Mouse (Mus musculus) yolk sac, embryonic 10.5 days (tissue): ENCODE results near the gene Sf1.

Experiments used
- DNase-seq: peaks from one replicate; pipeline ENCODE4 v3.0.0-alpha.2; 2017; ENCODE audit warnings: low spot score

Gene Sf1

DNA sequence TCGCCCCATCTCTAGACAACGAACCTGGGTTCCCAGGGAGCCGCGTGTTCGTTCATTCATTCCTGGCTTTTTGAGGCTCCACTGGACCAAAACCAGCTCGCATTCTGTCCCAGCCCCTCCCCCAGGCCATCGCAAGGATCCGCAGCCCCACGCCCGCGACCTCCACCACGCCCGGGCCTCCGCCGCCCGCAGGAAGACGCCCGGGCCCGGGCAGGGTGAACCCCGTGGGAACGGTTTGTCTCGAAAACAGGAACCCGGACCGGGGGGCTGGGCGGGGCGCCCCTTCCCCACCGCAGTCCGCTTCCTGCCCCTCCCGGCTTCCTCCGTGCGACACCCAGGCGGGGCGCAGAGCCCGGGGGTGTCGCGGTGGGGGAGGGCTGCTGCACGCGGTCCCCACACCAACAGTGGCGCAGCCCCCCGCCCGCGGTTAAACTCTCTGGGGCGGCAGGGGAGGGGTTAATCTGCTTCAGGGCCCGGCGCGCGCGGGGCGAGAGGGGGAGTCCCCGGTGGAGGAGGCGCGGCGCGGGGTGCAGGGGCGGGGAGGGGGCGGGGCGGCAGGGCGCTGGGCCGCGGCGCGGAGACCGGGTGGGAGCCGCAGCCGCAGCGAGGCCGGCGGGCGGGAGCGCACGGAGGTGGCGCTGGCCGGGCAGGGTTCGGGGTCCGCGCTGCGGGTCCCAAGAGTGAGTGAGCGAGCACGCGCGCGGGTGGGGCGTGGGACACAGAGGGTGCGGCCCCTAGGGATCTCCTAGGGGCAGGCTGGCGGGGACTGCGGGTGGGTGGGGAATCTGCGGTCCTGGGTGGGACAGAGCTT, 36.0 kb downstream of the Sf1 start, which contains the start of gene Rasgrp2:
Rasgrp2 (plus strand) TSS at position 56 of the 811 bp plus-strand sequence.
- DNase-seq: no peak

DNA sequence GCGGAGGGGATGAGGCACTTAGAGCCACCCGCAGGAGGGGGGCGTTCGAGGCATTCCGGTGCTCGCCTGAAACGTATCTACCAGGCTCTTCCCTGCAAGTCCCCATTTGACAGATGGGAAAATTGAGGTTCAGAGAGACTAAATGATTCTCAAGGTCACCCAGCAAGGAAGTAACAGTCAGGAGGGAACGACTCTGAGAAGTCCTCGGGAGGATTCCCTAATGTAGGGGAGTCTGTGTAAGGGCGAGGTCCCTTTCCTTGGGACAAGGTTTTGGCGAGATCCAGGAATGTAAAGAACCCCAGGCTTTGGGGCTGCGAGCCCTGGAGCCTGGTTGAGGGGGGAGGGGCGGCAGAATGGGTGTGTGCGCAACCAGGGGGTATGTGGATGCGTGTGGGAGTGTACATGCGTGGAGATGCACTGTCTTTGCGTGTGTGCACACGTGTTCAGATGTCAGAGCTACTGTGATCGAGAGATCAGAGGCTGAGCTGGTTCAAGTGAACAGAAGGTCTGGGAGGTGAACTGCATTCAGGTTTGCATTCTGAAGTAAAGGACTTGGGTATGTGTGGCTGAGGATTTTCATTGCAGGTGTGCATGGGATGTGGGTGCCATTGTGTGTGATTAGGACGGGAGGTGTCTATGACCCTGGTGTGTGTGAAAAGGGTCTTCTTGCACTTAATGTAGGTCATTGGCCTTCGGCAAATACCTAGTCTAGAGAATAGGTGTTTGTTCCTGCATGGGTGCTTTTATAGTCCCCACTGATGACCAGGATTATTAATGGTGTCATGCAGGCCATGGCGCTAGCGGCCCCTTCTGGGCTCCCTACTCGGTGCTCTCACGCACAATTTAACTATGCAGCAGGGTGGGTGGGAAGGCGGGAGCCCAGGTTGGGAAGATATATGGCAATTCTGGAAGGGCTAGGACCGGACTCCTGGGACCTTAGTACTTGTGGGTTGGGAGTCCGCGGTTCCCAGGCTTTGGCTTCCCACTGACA, 36.9 kb downstream of the Sf1 start:
- DNase-seq: no peak

DNA sequence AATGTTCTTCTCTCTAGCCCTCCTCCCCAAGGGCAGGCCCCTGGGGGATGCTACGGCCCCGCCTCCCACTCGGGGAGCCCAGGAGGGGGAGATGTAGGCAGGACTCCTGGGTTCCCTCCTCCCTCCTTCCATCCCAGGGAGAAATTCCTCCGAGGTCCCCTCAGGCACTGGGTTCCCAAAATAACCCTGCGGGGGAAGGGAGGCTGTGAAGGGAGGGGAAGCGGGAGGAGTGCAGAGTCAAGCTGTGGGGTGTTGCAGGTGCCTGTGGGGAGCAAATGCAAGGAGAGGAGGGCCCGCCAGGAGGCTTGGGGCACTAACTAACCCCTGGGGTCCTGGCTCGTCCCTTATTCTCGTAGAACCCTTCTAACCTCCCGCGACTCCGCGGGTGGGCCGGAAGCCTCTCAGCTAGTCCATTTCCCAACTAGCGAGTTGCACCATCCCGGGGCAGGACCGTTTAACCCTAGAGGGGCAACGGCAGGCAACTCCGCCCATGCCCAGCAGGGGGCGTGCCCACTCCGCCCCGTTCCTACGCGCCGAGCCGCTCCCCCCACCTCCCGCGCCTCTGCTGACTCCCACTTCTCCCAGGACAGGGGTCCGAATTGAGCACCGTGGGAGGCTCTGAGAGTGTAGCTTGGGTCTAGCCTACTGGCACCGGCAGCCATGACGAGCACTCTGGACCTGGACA, 37.8 kb downstream of the Sf1 start:
- DNase-seq: peak; percentile 79

DNA sequence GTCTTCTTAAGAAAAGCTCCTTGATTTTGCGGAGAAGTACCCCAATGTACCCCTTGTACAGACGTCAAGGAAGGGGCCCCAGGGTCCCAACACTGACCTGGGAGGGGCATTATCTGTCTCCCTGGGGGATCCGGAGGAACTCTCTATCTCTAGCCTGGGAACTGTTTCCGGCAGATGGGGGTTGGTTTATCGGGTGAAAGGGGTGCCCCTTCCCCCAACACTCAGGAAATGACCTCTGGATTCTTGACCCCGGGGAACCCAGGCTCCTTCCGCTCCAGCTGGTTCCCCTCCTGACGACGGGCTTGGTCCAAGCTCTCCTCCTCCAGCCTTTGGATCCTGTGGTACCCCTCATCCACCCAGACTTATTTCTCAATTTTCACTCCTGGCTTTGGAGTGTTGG, 38.5 kb downstream of the Sf1 start:
- no peak for DNase-seq

DNA sequence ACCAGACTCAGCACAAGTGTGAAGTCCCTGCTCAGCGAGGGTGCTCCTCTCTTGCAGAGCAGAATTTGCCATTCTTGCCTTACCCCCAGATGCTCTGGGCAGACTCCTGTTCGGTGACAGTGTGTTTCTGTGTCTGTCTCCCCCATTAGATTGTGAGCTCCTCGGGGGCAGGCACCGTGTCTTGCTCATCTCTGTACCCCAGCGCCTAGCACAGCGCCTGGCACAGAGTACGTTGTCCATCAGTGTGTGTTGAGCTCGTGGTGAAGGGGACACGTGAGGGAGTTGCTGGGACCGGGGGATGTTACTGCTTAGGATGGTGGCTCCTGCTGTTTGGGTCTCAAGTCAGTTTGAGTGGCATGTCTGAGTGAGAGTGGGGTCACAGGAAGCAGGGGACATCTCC, 40.4 kb downstream of the Sf1 start:
- DNase-seq: no peak

DNA sequence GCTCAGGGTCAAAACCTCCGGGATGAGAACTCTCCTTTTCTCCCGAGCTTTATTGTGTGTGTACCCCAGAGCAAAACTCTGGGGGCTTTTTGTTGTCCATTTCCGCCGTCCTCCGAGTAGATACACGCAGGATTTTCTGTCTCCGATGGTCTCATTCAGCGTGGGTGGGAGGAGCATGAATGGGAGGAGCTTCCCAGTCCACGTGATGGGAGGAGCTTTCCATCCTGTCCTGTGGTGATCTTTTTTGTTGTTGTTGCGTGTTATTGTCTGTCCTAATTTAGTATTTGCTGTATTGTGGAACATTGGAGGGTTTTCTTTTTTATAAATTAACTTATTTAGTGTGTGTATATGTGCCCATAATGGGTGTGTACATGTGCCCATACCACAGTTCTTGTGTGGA, 41.9 kb downstream of the Sf1 start:
- no peak for DNase-seq

DNA sequence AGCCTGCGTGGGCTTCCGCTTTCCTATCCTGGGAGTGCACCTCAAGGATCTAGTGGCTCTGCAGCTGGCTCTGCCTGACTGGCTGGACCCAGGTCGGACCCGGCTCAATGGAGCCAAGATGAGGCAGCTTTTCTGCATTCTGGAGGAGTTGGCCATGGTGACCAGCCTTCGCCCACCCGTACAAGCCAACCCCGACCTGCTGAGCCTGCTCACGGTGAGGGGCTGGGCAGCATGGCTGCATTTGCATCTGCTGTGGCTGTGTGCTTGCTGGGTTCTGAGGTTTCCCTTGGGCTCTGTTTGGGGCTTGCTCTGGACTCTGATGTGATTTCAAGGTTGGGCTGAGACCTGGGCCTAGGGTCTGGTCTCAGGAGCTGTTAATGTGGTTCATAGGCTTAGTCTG, 43.6 kb downstream of the Sf1 start:
- no peak for DNase-seq

DNA sequence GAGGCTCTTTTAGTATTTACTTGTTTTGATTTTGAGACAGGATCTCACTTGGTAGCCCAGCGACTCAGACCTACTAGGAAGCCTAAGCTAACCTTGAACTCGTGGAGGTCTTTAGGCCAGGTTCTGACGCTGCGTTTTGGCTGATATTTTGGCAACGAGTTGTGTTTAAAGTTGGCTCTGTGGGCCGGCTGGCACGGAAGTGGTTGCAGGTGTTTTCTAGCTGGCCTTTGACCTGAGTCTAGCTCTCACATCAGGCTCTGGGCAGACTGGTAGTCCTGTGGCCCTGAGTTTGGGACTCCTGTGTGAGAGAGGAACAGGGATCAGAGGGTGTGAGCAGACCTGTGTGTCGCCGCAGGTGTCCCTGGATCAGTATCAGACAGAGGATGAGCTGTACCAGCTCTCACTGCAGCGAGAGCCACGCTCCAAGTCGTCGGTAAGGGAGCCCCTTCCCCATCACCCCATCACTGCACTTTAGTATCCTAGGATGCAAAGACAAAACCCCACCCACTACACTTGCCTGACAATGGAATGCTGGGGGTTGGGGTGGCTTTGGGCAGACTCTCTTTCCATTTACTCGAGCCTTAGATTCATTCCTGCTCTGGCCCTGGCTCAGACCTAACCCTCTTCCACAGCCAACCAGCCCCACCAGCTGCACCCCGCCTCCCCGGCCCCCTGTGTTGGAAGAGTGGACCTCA, 44.5 kb downstream of the Sf1 start:
- no peak for DNase-seq

DNA sequence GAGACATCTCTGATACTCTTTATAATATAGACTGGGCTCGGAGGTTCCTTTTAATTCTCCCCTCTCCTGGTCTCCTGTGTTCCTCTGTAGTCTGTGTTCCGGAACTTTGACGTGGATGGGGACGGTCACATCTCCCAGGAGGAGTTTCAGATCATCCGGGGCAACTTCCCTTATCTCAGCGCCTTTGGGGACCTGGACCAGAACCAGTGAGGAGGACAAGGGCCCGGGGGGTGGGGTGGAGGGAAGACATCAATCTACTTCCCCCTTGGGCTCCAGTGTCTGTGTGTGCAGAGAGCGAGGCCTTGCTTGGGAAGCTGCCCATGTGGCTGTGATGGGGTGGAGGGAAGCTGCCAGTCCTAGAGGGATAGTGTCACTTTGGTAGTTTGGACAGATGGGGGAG, 45.3 kb downstream of the Sf1 start:
- no peak for DNase-seq

DNA sequence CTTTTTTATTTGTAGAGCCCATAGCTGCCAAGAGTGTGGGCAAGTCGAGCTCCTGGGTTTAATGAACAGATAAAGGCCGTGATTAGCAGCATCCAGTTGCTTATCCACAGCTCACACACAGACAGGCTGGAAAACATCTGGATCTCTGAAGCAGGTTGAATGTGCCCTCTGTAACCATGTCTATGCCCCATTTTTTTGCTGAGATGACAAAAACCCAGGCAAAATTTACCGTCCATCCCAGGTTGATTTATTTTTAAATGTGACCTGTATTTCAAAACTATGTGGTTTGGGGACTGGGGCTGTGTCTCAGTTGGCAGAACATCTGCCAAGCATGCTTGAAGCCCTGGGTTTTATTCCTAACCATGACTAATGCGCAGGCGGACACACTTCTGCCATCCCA, 45.7 kb downstream of the Sf1 start:
- DNase-seq: no peak

DNA sequence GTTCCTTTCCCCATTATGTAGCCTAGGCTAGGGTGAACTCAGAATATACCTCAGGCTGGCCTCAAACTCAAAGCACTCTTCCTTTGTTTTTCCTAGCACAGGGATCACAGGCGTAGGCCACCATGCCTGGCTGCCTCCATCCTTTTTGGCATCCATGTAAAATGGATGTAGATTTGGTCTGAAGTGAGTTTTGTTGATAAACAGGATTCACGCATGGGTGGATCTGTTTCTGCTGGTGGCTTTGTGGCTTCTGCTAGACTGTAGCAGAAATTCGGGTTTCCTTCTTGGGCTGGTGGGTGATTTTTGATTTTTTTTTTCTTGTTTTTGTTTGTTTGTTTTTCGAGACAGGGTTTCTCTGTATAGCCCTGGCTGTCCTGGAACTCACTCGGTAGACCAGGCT, 46.4 kb downstream of the Sf1 start:
- no peak for DNase-seq

DNA sequence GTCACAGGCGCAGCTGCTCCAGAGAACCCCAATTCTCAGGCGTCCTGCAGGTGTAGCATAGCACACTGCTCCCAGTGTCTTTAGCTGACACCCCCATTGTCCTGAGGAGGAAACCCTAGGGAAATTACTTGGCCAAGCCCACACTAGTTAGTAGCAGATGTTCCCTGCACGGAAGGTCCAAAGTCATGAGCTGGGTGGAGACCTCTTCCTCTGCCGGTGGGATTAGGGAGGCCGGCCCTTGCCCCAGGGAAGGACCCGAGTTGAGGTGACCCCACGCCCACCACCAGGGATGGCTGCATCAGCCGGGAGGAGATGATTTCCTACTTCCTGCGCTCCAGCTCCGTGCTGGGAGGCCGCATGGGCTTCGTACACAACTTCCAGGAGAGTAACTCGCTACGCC, 49.3 kb downstream of the Sf1 start:
- DNase-seq: no peak

DNA sequence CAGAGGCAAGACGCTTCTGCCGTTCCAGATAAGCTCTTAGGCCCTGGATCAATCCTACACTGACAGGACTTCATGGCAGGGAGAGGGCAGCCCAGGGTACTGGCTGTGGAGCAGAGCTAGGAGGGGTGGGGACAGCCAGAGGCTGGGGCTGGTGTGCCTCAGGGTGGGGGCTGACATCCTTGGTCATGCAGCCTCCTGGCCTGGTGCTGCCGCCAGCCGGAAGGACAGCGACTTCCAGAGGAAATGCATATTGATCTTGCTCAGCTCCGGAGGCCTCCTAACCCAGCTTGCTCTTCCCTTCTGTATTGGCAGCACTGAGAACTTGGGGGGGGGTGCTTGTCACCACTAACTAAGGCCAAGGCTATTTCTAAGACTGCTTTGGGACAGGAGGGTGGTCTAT, 52.0 kb downstream of the Sf1 start:
- DNase-seq: no peak

DNA sequence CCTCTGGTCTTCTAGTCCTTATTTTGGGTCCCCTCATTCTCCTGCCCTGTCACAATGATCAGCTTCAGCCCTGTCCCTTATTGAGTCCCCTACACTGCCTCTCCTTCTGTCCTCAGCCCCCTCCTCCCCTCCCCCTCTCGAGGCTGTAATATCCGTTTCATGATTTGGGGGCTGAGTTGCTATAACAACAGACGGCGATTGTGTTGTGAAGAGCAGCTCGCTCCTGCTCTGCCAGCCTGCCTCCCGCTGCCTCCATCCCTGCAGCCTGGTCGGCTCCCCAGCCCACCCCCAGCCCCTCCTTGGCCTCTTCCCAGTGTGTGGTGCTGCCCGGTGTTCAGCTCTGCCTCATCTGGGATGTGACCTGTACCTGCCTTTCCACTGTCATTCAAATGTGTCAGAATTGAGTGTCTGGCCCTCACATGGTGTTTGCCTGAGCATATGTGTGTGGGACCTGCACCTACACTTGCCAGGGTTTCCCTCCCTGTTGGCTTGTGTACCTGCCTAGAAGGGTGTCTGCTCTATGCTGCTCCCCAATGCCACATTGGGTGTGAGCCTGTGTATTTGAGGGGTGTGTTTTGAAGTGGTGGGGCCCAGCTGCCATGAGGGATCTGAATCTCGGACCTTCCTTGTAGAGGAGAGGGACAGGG, 52.8 kb downstream of the Sf1 start:
- DNase-seq: no peak

DNA sequence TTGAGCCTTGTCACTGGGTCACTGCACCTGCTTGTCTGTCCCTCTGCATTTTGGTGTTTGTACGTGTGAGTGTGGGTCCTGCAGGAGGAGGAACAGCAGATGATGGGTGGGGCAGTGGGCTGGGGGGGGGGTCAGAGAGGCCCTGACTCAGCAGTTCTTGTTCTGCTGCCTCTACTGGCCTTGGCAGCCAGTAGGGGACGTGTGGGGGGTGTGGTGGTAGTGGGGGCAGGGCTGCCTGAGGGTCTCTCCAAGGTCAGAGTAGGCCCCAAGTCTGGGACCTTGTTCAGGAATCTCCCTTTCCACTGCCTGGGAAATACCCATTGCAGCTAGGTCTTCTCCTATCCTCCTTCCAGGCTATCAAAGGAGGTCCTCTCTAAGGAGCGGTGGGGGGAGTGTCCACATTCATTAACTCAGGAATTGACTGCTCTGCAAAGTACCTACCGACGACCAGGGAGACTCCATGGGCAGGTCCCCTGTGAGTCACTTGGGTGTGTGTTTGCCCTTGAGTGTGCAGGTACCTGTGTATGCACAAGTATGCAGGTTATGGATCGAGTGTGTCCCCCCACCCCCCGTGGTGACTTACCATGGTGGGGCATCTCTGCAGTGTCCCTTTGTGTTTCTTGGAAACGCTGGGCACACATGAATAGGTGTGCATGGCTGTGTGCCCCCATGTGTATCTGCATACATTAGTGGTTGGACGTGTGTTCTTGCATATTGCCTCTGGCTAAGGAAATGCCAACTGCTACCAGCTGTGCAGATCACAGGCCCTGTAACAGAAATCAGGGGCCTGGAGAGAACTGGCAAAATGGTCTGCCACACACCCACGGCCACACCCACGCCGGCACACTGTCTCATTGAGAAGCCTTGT, 53.6 kb downstream of the Sf1 start:
- no peak for DNase-seq

DNA sequence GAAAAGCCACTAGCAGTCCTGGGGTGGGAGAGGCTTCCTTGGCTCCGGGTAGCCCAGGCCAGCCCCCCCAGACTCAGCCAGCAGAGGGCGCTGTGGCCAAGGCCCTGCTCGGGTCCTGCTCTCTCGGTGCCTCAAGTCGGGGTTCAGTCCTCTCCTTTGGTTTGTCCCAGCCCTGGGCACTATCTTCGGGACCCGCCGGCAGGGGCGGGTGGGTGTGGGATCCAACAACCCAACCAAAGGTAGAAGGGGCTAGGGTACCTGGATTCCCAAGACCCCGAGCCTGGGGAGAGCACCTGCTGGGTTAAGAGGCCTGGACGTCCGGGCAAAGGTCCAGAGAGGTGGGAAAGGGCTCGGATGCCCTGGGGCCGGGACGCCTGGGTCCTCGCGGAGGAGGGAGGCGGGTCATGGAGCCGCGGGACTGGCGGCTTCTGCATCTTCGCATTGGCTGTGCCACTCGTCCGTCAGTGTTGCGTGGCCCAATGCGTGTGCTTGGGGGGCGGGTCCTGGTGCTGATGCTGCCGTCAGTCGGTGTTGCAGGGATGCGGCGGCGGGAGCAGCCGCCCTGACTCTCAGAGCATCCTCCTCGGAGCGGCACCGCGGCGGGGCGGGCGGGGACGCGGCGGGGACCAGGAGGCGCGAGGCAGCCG, 54.9 kb downstream of the Sf1 start, which contains the start of gene Nrxn2:
Nrxn2 (plus strand) TSS at position 499 of the 647 bp plus-strand sequence.
- DNase-seq: peak; percentile 75

DNA sequence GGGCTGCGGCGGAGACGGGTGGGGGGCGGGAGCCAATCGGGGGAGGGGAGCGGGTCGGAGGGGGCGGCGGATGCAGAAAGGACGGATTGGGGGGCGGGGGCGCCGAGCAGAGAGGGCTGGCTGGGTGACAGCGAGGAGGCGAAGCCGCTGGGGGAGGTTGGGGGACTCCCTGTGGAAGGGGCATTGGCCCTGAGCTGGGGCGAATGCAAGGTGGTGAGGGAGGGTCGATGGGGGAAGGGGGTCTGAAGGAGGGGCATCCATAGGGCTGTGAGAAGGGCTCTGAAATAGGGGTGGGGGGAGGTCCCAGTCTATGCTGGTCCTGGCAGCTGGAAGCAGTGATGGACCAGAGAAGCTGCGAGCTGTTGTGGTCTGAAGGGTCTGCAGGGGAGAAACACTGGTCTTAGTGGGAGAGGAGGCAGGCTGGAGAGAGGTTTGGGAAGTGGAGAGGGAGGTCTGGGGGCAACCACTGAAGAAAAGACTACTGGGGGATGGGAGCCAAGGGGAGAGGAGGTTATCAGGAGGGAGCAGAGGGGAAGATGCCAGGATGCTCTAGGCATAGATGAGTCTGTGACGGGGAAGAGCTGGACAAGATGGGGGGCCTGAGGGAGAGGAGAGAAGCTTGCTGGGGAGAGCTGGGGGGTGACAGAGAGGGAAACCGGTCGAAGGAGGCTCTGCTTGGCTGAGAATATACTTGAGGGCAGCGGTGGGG, 55.6 kb downstream of the Sf1 start:
- no peak for DNase-seq

DNA sequence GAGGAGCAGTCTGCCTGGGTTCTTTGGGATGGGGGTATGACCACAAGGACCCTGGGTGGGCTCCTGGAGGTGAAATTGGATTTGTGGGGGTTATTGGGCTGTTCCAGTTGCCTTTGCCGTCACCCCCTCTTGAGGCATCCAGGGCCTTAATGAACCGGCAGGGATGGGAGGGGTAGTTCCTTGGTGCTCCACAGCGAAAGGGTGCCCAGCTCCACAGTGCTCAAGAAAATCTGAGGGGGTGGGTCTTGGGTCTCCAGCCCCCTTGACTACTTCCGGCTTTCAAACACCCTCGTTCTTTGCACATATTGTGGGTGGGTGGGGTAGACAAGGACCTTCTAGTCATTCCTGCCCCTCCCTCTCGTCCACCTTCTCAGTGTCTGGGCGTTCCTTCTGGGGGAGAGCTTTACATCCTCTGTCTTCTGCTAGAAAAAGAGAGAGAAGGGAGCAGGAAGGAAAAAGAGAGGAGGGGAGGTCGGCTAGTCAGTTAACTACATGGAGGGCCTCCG, 56.4 kb downstream of the Sf1 start:
- no peak for DNase-seq
